Mouse (Mus musculus): ENCODE measurements at regions not wholly inside any gene's neighbourhood (a gene's known extent, or its start where the extent isn't known, plus 50 kb on each side); places are given as distances from the start of the nearest gene placed in this dataset.

DNA sequence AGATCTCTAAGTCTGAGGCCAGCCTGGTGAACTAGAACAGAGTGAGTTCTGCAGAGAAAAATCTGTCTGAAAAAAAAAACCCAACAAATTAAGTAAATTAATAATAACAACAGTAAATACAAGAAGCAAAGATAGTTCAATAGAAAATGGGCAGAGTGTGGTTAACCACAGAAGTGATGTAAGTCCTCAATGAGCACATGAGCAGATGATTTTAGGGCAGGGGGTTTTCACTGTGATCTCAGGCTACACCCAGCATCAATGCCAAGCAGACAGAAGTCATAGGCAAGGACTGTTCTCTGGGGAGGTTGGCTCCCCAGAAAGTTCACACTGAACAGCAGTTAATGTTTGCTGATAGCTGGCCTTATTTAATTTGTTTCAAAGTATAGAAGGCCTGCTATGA is 88.1 kb upstream of the Fut8 start:
- no peak for TF ChIP-seq CTCF (IDR thresholded peaks at IDR 0.05; ENCODE audit: low read depth, low read length)
- no peak for TF ChIP-seq POLR2A (IDR thresholded peaks at IDR 0.05; ENCODE audit: extremely low read depth, insufficient read depth, low read length)
